Mouse (Mus musculus) A20 (cell line): ENCODE measurements around the gene 4930595D18Rik.

Experiments used
- DNase-seq: peaks from one replicate; pipeline ENCODE4 v3.0.0-alpha.2; 2011; ENCODE audit warnings: low read depth, low spot score

Gene 4930595D18Rik

GRCm38 (mm10) chr12:111137079-111137478 is 47.2 kb downstream of the 4930595D18Rik start:
- DNase-seq: peak; percentile 43

- no peak for DNase-seq
These were observed 48.3 kb downstream of the 4930595D18Rik start for GRCm38 (mm10) chr12:111135953-111136352.

GRCm38 (mm10) chr12:111134791-111135733 is 49.2 kb downstream of the 4930595D18Rik start:
- no peak for DNase-seq

- no peak for DNase-seq
These were observed 50.1 kb downstream of the 4930595D18Rik start for GRCm38 (mm10) chr12:111134169-111134568.

GRCm38 (mm10) chr12:111125666-111126065 is 58.6 kb downstream of the 4930595D18Rik start:
- no peak for DNase-seq

- DNase-seq: no peak
These were observed 59.6 kb downstream of the 4930595D18Rik start for GRCm38 (mm10) chr12:111124601-111125260.

GRCm38 (mm10) chr12:111122332-111122852 is 61.9 kb downstream of the 4930595D18Rik start:
- peak; percentile 74 for DNase-seq

GRCm38 (mm10) chr12:111120976-111121645 is 63.2 kb downstream of the 4930595D18Rik start:
- DNase-seq: no peak

- no peak for DNase-seq
These were observed 64.7 kb downstream of the 4930595D18Rik start for GRCm38 (mm10) chr12:111119506-111120085.

- DNase-seq: no peak
These were observed 69.7 kb downstream of the 4930595D18Rik start for GRCm38 (mm10) chr12:111114593-111114992.

- no peak for DNase-seq
These were observed 73.1 kb downstream of the 4930595D18Rik start for GRCm38 (mm10) chr12:111111176-111111575.
